Mouse (Mus musculus) liver, embryonic 15.5 days (tissue): Measurements from ENCODE around the gene Serp1. TPM values are rescaled to one million over a fixed set of nuclear protein-coding genes. Genes with fewer than 3 reads are reported as not detected.
"Not testable (repeated sequence)": the region's sequence is repeated elsewhere in the genome, so short reads cannot be mapped to it uniquely, and the experiment has no call there.

Experiments used
- ATAC-seq: fragments of 200-750 bp; cut with Nextera tagmentation; 2 replicates; pipeline ENCODE4 v1.8.0; 2017; ENCODE audit warnings: moderate number of reproducible peaks, mild to moderate bottlenecking, moderate library complexity; ENCODE audit not compliant: insufficient read depth
- H3K27ac ChIP-seq: fragments of 300-500 bp; sonication (generic); replicated peaks from 2 replicates; pipeline ENCODE4 v1.5.1; 2015; ENCODE audit warnings: mild to moderate bottlenecking, inconsistent platforms
- H3K27me3 ChIP-seq: fragments of 300-500 bp; sonication (generic); 2 replicates; pipeline ENCODE4 v1.6.1; 2015; ENCODE audit warnings: mild to moderate bottlenecking, inconsistent platforms
- H3K36me3 ChIP-seq: fragments of 300-500 bp; sonication (generic); replicated peaks from 2 replicates; pipeline ENCODE4 v1.6.1; 2015; ENCODE audit warnings: moderate library complexity, mild to moderate bottlenecking, inconsistent platforms
- H3K4me1 ChIP-seq: fragments of 300-500 bp; sonication (generic); replicated peaks from 2 replicates; pipeline ENCODE4 v1.6.1; 2015; ENCODE audit warnings: inconsistent platforms
- H3K4me2 ChIP-seq: fragments of 300-500 bp; sonication (generic); 2 replicates; pipeline ENCODE4 v1.6.1; 2015; ENCODE audit warnings: moderate library complexity, mild to moderate bottlenecking, inconsistent platforms
- H3K4me3 ChIP-seq: fragments of 300-500 bp; sonication (generic); replicated peaks from 2 replicates; pipeline ENCODE4 v1.5.1; 2015; ENCODE audit warnings: mild to moderate bottlenecking, inconsistent platforms
- H3K9ac ChIP-seq: fragments of 300-500 bp; sonication (generic); 2 replicates; pipeline ENCODE4 v1.6.1; 2015; ENCODE audit warnings: moderate library complexity, mild to moderate bottlenecking, inconsistent platforms
- H3K9me3 ChIP-seq: fragments of 300-500 bp; sonication (generic); replicated peaks from 2 replicates; pipeline ENCODE4 v1.6.1; 2016; ENCODE audit warnings: inconsistent platforms
- WGBS: fragments of 180-500 bp; shearing (Covaris S2); methylation state at CpG from one replicate; pipeline ENCODE4 v1.1.7; 2015; ENCODE audit warnings: mixed read lengths; ENCODE audit not compliant: insufficient replicate concordance; 5-methylcytosine and 5-hydroxymethylcytosine counted together
- polyA plus RNA-seq: library from polyadenylated mRNA; unstranded; fragments of >200 nt; fragmentation: Nextera tagmentation; extraction: Ambion mirVana; gene quantifications from 2 replicates; pipeline ENCODE4 v1.2.1, GENCODE M21; 2015

The Serp1 gene
- polyA plus RNA-seq, 1 experiment from 2014 or later = 101 TPM

DNA sequence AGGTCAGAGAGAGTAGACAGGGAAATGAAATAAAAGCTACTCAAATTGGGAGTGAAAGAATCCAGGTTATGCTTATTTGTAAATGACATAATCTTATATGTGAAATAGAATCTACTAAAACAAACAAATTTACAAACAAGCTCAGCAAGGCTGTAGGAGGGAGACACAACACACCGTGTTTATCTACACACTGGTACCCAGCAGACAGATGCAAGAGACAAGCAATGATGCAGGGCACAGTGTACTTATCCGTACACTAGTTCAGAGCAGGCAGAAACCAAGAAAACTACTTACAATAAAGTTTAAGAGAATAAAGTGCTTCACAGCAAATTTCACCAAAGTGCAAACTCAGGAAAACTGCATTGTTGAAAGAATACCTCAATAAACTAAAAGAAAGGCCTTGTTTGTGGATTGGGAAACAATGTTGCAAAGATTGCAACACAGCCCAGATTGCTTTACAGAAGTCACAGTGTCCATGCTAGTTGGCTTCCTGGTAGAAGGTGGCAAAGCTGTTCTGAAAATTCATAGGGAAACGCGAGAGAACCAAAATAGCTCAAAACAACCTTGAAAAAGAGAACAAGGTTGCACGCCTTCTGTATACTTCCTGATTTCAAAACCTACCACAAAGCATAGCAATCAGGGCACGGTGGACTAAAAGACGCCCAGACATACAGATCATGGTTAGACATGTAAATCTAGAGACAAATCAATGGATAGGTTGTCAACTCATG lies 17.5 kb downstream of the Serp1 start:
- H3K4me3 ChIP-seq = no peak overlapping the region
- H3K27ac ChIP-seq = no peak overlapping the region; the same call in 1 of the 2 replicates
- WGBS = 26% methylated on average over 7 of the region's 7 CpGs
- no peaks in the 10 kb centered on the region; the same call in 1 of the 2 replicates for H3K4me1 ChIP-seq
- H3K9me3 ChIP-seq = no peaks in the 10 kb centered on the region
- H3K4me2 ChIP-seq = no peak overlapping the region
- no peaks in the 10 kb centered on the region for H3K36me3 ChIP-seq
- H3K27me3 ChIP-seq = no peaks in the 10 kb centered on the region
- H3K9ac ChIP-seq = no peak overlapping the region
- ATAC-seq = peak; percentile 40

DNA sequence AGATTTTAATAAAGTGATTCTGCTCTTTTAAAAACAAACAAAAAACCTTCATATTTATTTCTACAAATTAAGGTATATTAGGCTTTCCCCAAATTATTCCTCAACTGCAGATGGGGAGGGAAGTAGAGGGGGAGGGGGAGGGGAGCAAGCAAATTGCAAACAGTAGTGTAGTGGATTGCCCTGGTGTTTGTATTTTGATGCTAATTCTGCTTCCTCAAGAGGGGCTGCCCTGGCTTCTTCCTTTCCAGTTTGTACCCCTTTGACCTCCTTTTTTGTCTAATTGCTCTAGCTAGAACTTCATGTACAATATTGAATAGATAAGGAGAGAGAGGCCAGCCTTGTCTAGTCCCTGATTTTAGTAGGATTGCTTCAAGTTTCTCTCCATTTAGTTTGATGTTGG lies 21.0 kb downstream of the Serp1 start:
- H3K27ac ChIP-seq = no peak overlapping the region
- no peaks in the 10 kb centered on the region; the same call in 1 of the 2 replicates for H3K4me1 ChIP-seq
- H3K4me3 ChIP-seq = no peak overlapping the region
- no peak overlapping the region for H3K9ac ChIP-seq
- ATAC-seq = no peak
- no peak overlapping the region for H3K4me2 ChIP-seq
- no peaks in the 10 kb centered on the region for H3K27me3 ChIP-seq
- H3K9me3 ChIP-seq = no peaks in the 10 kb centered on the region
- no peaks in the 10 kb centered on the region for H3K36me3 ChIP-seq

DNA sequence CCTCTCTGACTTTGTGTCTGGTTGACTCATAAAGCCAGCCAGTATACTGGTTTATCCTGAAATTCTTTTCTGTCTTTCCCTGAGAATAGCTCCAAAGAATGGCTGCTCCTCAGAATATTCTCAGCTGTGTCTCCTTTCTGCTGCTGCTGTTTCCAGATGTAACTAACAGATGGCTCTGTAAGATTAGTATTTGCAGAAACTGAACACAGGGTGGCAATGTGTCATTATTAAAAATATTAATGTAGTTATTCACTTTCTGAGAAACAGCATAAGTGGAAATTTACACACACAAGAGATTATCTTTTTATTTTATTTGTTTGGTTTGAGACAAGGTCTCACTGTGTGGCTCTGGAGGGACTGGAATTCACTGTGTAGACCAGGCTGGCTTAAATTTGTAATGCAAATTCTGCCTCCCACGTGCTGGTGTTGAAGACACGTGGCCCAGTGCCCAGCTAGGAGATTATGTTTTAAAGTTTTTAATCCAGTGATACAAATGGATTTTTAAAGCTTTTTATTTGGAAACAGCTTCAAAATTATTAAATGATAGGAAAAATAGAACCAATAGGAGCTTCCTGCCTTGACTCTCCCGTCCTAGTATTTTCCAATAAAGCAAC lies 21.9 kb downstream of the Serp1 start:
- Histone ChIP-seq H3K4me1 (no peaks in the 10 kb centered on the region; the same call in 1 of the 2 replicates), H3K4me2 (no peak overlapping the region), H3K27me3 (no peaks in the 10 kb centered on the region), H3K27ac (no peak overlapping the region), H3K9ac (no peak overlapping the region), H3K36me3 (no peaks in the 10 kb centered on the region), H3K9me3 (no peaks in the 10 kb centered on the region), H3K4me3 (no peak overlapping the region)
- 51% methylated on average over 3 of the region's 3 CpGs for WGBS
- no peak for ATAC-seq

DNA sequence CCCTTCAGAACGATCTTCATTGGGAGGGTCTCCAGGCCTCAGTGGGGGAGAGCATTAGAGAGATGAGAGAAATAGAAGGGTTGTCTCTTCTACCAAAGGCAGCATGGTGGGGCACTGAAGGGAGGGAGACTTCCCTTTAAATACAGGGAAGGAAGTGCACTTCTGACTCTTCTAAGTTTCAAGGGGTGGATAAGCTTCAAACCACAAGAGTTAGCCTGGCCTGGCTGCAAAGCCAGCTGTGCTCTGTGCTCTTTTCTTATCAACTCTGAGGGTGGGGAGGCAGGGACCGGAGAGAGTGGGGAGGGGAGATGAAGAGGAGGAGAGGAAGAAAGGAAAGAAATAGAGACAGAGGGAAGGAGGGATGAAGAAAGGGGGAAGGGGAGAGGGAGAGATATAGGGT lies 23.7 kb downstream of the Serp1 start:
- 9% methylated on average over 2 of the region's 2 CpGs for WGBS
- no peaks in the 10 kb centered on the region; the same call in 1 of the 2 replicates for H3K4me1 ChIP-seq
- no peak for ATAC-seq
- no peak overlapping the region for H3K27ac ChIP-seq
- H3K27me3 ChIP-seq = no peaks in the 10 kb centered on the region
- no peaks in the 10 kb centered on the region for H3K36me3 ChIP-seq
- no peak overlapping the region for H3K4me3 ChIP-seq
- H3K4me2 ChIP-seq = no peak overlapping the region
- H3K9me3 ChIP-seq = no peaks in the 10 kb centered on the region
- no peak overlapping the region for H3K9ac ChIP-seq

DNA sequence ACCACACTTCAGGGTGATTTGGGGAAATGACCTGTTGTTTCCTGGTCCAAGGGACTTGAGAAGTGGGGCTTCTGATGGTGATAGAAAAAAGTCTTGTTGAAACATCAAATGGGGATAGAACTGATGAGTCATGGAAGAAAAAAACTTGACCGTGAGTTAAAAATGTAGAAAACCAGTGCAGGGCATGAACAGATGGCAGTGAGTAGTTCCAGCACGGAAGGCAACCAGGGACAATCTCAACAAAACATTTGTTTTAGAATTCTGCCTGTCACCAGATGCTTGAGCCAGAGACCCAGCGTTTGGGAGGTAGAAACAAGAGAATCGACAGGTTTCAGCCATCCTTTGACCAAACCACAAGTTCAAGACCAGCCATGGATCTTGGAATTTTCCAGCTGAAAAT lies 32.1 kb downstream of the Serp1 start:
- WGBS = 50% methylated on average over 4 of the region's 4 CpGs

DNA sequence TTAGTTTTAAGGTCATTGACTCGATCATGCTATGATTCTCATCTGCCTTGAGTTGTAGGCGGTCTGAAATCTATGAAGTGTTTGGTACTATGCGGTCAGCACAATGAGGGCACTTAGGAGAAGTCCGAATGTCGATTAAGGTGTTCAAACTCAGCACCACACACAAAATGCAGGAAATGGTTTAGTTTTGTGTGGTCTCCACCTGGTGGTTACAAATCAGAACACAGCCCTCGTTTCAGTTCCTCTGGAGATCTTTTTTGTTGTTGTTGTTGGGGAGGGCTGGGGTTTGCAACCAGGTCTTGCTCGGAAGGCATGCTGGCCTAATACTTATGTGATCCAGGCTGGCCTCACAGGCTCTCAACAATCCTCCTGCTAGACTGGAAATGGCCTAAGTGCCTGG lies 34.9 kb downstream of the Serp1 start:
- Histone ChIP-seq H3K9me3 (no peaks in the 10 kb centered on the region; the same call in 1 of the 2 replicates), H3K4me3 (no peak overlapping the region), H3K27me3 (no peaks in the 10 kb centered on the region), H3K27ac (no peak overlapping the region), H3K4me1 (no peaks in the 10 kb centered on the region), H3K4me2 (no peak overlapping the region), H3K36me3 (no peaks in the 10 kb centered on the region), H3K9ac (no peak overlapping the region)
- 60% methylated on average over 7 of the region's 7 CpGs for WGBS
- no peak for ATAC-seq

More for the DNA sequence above, 32.1 kb downstream of the Serp1 start:
- Histone ChIP-seq H3K4me3 (no peak overlapping the region), H3K4me1 (no peaks in the 10 kb centered on the region), H3K27ac (no peak overlapping the region), H3K4me2 (no peak overlapping the region), H3K9me3 (no peaks in the 10 kb centered on the region), H3K27me3 (no peaks in the 10 kb centered on the region), H3K9ac (no peak overlapping the region), H3K36me3 (no peaks in the 10 kb centered on the region)
- ATAC-seq = no peak

DNA sequence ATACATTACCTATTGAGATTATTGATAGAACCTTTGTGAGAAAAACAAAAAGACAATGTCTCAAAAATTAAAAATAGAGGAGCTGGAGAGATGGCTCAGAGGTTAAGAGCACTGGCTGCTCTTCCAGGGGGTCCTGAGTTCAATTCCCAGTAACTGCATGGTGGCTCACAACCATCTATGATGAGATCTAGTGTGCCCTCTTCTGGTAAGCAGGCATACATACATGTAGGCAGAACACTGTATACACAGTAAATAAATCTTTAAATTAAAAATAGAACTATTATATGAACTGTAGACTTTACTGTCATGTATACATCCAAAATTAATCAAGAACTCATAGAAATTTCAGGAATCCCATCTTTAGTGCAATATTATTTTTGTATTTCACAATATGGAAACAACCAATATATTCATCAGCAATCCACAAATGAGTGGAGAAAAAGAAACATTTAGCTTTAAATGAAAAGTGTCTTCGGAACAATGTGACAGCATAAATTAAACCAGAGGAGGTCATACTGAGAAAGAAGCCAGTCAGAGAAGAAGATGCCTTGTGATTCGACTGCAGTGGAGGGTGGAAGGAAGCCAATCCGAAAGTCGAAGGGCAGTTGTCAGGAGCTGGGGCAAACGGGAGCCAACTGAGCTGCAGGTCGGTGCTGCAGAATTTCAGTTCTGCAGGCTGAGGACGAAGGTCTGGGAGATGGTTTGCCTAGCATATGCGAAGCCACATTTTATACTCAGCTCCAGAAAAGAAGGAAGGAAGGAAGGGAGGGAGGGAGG lies 37.5 kb downstream of the Serp1 start:
- no peak overlapping the region for H3K4me3 ChIP-seq
- H3K4me1 ChIP-seq = no peaks in the 10 kb centered on the region
- H3K4me2 ChIP-seq = no peak overlapping the region
- no peaks in the 10 kb centered on the region for H3K36me3 ChIP-seq
- ATAC-seq = no peak
- 53% methylated on average over 7 of the region's 8 CpGs for whole genome bisulfite sequencing
- H3K27ac ChIP-seq = no peak overlapping the region
- H3K9ac ChIP-seq = no peak overlapping the region
- H3K9me3 ChIP-seq = no peaks in the 10 kb centered on the region; the same call in 1 of the 2 replicates
- no peaks in the 10 kb centered on the region for H3K27me3 ChIP-seq

DNA sequence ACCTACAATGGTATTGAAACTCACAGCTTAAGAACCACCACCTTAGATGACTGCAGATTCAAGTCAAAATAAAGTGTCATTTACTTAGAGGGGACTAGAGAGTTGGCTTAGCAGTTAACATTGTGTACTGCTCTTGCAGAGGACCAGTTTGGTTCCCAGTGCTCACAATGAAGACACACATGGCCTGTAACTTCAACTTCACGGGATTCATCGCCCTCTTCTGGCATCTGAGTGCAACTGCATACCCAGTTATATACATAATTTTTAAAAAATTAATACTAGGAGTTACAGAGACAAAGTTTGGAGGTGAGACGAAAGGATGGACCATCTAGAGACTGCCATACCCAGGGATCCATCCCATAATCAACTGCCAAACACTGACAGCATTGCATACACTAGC lies 38.6 kb downstream of the Serp1 start:
- Histone ChIP-seq H3K9me3 (no peaks in the 10 kb centered on the region; the same call in 1 of the 2 replicates), H3K27ac (no peak overlapping the region), H3K4me1 (no peaks in the 10 kb centered on the region), H3K4me2 (no peak overlapping the region), H3K27me3 (no peaks in the 10 kb centered on the region), H3K36me3 (no peaks in the 10 kb centered on the region), H3K9ac (no peak overlapping the region), H3K4me3 (no peak overlapping the region)
- WGBS = 52% methylated on average over 3 of the region's 3 CpGs
- ATAC-seq = no peak

DNA sequence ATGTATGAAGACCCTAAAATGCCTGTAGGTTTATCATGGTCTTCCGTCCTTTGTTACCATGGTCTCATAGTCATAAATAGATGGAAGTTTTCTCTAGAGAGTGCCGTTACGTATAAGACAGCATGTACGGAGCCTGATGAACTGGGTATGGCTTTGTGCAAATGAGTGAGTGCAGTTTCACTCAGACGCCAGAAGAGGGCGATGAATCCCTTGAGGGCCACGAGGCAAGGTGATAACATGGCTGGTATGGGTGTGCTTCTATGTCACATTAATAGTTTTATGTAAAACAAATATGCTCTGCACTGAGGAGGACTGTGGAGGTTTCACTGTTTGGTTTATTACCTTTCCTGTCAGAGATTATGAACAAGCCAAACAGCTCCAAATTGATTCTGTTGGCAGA lies 39.8 kb downstream of the Serp1 start:
- no peak for ATAC-seq
- Histone ChIP-seq H3K9ac (no peak overlapping the region), H3K4me3 (no peak overlapping the region), H3K4me2 (no peak overlapping the region), H3K27me3 (no peaks in the 10 kb centered on the region), H3K36me3 (no peaks in the 10 kb centered on the region), H3K4me1 (no peaks in the 10 kb centered on the region), H3K9me3 (no peaks in the 10 kb centered on the region; the same call in 1 of the 2 replicates), H3K27ac (no peak overlapping the region)
- 65% methylated on average over 7 of the region's 7 CpGs for WGBS

DNA sequence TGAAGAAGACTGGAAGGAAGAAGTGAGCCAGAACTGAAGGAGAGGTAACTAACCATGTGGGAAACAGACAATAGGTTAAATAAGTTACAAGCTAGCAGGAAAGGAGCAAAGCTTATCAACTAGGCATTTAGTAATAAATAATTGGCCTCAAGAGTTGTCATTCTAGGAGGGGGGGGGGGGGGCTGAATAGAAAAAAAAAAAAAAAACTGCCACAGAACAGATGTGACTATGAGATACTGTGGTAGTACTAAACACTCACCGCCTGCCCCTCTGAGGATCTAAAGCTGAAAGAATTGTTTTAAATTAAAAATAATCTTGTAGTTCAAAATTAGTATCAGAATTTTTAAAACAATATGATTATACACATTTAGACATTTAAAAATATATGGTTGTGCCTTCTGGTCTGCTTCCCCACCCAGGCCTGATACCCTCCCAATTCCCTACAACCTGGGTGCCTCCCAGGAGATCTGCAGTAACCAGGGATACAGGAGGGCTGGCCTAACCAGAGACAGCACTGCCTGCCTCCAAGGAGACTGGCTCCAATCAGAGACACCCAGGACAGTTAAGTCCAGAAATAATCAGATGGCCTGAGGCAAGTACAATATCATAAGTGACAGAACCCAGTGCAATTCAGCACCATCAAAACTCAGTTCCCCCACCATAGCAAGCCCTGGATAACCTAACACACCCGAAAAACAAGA lies 46.8 kb downstream of the Serp1 start:
- Histone ChIP-seq H3K9me3 (no peaks in the 10 kb centered on the region), H3K36me3 (no peaks in the 10 kb centered on the region), H3K27me3 (no peaks in the 10 kb centered on the region), H3K4me1 (no peaks in the 10 kb centered on the region), H3K27ac (no peak overlapping the region), H3K4me3 (no peak overlapping the region), H3K9ac (no peak overlapping the region), H3K4me2 (no peak overlapping the region)
- WGBS = 44% methylated on average over 2 of the region's 2 CpGs
- ATAC-seq = no peak

DNA sequence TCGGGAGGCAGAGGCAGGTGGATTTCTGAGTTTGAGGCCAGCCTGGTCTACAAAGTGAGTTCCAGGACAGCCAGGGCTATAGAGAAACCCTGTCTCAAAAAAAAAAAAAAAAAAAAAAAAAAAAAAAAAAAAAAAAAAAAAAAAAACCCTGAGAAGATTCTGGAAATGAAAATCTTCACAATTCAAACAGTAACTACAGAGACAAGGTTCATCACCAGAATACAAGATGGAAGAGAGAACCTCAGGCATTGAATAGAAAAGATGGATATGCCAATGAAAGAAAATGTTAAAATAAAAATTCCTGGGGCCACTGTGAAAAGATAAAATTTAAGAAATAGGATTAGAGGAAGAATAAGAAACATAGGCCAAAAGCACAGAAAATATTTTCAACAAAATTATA lies 50.4 kb downstream of the Serp1 start:
- not testable (repeated sequence) for H3K9ac ChIP-seq

More for the DNA sequence above, 50.4 kb downstream of the Serp1 start:
- H3K27me3 ChIP-seq, H3K9me3 ChIP-seq, ATAC-seq, H3K36me3 ChIP-seq, H3K4me1 ChIP-seq, H3K4me2 ChIP-seq, H3K4me3 ChIP-seq, H3K27ac ChIP-seq: not testable (repeated sequence)
- 71% methylated on average over 1 of the region's 1 CpGs for WGBS
